Mouse (Mus musculus) limb, embryonic 14.5 days (tissue): ENCODE data around the gene Men1. TPM values are rescaled to one million over a fixed set of nuclear protein-coding genes. Genes with fewer than 3 reads are reported as not detected.
A peak's percentile ranks its signal among the peaks of the same experiment; 100 is the strongest.

Experiments
- ATAC-seq: fragments of 200-750 bp; cut with Nextera tagmentation; 2 replicates; pipeline ENCODE4 v1.8.0; 2017; ENCODE audit warnings: low read depth, moderate number of reproducible peaks, moderate TSS enrichment; ENCODE audit not compliant: low FRiP score
- DNase-seq: peaks from one replicate; pipeline ENCODE4 v3.0.0-alpha.2; 2015; ENCODE audit warnings: low spot score
- H3K27ac ChIP-seq: fragments of 300-500 bp; sonication (generic); replicated peaks from 2 replicates; pipeline ENCODE4 v1.5.1; 2014; ENCODE audit warnings: low read depth, mild to moderate bottlenecking, low read length, moderate library complexity, mixed read lengths
- H3K27me3 ChIP-seq: fragments of 300-500 bp; sonication (generic); 2 replicates; pipeline ENCODE4 v1.6.1; 2014; ENCODE audit warnings: low read length, mixed read lengths; ENCODE audit not compliant: control insufficient read depth, insufficient read depth
- H3K36me3 ChIP-seq: fragments of 300-500 bp; sonication (generic); 2 replicates; pipeline ENCODE4 v1.6.1; 2014; ENCODE audit warnings: mild to moderate bottlenecking, low read length, moderate library complexity, mixed read lengths; ENCODE audit not compliant: control insufficient read depth, insufficient read depth
- H3K4me1 ChIP-seq: fragments of 300-500 bp; sonication (generic); 2 replicates; pipeline ENCODE4 v1.6.1; 2014; ENCODE audit warnings: antibody characterized with exemption, low read length, mixed read lengths; ENCODE audit not compliant: control insufficient read depth, insufficient read depth
- H3K4me2 ChIP-seq: fragments of 300-500 bp; sonication (generic); replicated peaks from 2 replicates; pipeline ENCODE4 v1.6.1; 2014; ENCODE audit warnings: low read depth, mild to moderate bottlenecking, low read length, moderate library complexity; ENCODE audit not compliant: severe bottlenecking
- H3K4me3 ChIP-seq: fragments of 300-500 bp; sonication (generic); replicated peaks from 2 replicates; pipeline ENCODE4 v1.5.1; 2014; ENCODE audit warnings: low read length
- H3K9ac ChIP-seq: fragments of 300-500 bp; sonication (generic); 2 replicates; pipeline ENCODE4 v1.6.1; 2014; ENCODE audit warnings: mild to moderate bottlenecking, low read depth, low read length, moderate library complexity; ENCODE audit not compliant: severe bottlenecking
- H3K9me3 ChIP-seq: fragments of 300-500 bp; sonication (generic); 2 replicates; pipeline ENCODE4 v1.6.1; 2016; ENCODE audit warnings: low read length; ENCODE audit not compliant: control insufficient read depth
- POLR2A ChIP-seq: fragments of 200-500 bp; IDR thresholded peaks from 2 replicates; pipeline ENCODE4 v1.8.0; 2012; ENCODE audit warnings: inconsistent platforms, mild to moderate bottlenecking, moderate library complexity, borderline replicate concordance; ENCODE audit not compliant: insufficient read depth, insufficient read length; ENCODE audit errors: extremely low read depth
- WGBS: fragments of 180-500 bp; shearing (Covaris S2); extraction: QIAGEN DNeasy Blood & Tissue Kit; methylation state at CpG from one replicate; pipeline ENCODE4 v1.1.7; 2014; 5-methylcytosine and 5-hydroxymethylcytosine counted together
- polyA plus RNA-seq, 2 experiments: library from polyadenylated mRNA; depleted of rRNA in 1 of 2; stranded (reverse) in 1 of 2; unstranded in 1 of 2; fragments of >200 nt; fragmentation: Nextera tagmentation in 1 of 2; extraction: Ambion mirVana in 1 of 2; gene quantifications; 2 replicates each; pipeline versions ENCODE4 v1.2.1 to v1.2.3; 2012 to 2014

Men1 gene
- polyA plus RNA-seq, 2 experiments, result 60.4 to 102 TPM

DNA sequence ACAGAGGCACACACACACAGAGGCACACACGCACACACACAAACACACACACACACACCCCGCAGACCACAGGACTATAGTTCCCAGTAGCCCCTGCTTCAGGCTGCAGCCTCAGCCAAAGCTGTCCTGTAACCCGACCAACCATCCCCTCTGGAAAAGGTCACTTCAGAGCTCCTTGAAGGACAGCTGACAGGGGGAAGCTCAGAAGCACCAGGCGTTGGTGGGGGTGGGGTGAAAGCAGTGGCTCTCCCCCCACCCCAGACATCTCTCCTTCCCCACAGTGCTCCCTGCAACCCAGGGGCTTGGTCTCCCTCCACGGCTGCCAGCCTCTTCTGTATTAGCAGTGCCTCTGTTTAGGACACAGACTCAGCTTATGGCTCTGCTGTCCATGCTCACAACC lies 48.7 kb downstream of the Men1 start:
- ATAC-seq (no peak), DNase-seq (no peak)
- Histone ChIP-seq H3K9me3 (no peaks in the 10 kb centered on the region), H3K4me1 (peaks cover 6% of the 10 kb centered on the region), H3K9ac (no peak overlapping the region), H3K27me3 (no peaks in the 10 kb centered on the region), H3K4me2 (no peak overlapping the region), H3K27ac (no peak overlapping the region), H3K36me3 (peaks cover 8% of the 10 kb centered on the region), H3K4me3 (no peak overlapping the region)
- 51% methylated on average over 5 of the region's 5 CpGs for WGBS
- TF ChIP-seq POLR2A, result no peak

DNA sequence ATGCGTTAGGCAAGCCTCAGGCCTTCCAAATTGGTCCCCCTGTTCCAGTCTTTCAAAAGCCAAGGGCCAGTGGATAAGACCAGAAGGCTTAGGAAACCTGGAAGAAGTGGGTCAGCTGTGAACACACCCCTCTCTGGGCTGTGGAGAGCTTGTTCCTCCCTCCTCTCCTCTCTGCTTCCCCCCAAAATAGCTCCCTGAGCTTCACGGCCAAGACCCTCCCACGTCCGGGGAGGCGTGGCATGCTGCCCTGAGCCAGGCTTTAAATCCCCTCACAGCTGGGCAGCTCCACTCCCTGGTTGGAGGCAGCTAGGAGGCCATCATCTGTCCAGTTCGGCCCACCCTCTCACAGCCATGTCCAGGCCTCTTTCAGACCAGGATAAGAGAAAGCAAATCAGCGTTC lies 49.3 kb downstream of the Men1 start, which contains the start of gene Pygm:
Gene Pygm (plus strand): TSS at position 272 of the 400 bp plus-strand sequence.
- DNase-seq, result peak; percentile 50
- Histone ChIP-seq H3K4me2 (no peak within 1 kb of the TSS), H3K27me3 (no peaks in the 10 kb centered on the region), H3K4me1 (peaks cover 6% of the 10 kb centered on the region), H3K9ac (peak within 1 kb of the TSS; percentile 25; the same call in 1 of the 2 replicates), H3K36me3 (peaks cover 2% of the 10 kb centered on the region; the same call in 1 of the 2 replicates), H3K27ac (peak within 1 kb of the TSS; percentile 33; the same call in 1 of the 2 replicates), H3K9me3 (no peaks in the 10 kb centered on the region), H3K4me3 (no peak within 1 kb of the TSS)
- 17% methylated on average over 7 of the region's 7 CpGs for WGBS
- ATAC-seq, result peak; percentile 48
- TF ChIP-seq POLR2A, result no peak

DNA sequence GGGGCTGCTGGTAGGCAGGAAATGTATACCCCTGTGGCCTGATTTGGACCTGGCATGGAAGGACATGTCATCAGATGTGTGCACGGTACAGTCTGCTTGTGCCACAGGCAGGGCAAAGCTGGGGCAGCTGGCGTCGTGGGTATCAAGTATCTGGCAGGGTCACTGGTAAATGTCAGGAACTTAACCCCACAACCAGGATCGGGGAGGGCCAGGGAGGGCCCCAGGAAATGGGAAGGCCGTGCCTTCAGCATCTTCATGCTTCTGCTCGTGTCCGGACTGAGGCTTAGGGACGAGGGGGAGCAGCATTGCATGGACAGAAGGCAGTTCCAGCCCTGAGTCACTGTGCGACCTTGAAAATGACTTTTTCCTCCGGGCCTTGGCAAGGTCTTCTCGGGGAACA lies 50.2 kb downstream of the Men1 start:
- Histone ChIP-seq H3K27me3 (no peaks in the 10 kb centered on the region), H3K4me1 (peaks cover 13% of the 10 kb centered on the region), H3K27ac (no peak overlapping the region), H3K4me3 (no peak overlapping the region), H3K9me3 (no peaks in the 10 kb centered on the region), H3K36me3 (no peaks in the 10 kb centered on the region), H3K4me2 (no peak overlapping the region), H3K9ac (no peak overlapping the region)
- no peak for TF ChIP-seq POLR2A
- DNase-seq (no peak), ATAC-seq (no peak)
- 77% methylated on average over 11 of the region's 11 CpGs for WGBS

DNA sequence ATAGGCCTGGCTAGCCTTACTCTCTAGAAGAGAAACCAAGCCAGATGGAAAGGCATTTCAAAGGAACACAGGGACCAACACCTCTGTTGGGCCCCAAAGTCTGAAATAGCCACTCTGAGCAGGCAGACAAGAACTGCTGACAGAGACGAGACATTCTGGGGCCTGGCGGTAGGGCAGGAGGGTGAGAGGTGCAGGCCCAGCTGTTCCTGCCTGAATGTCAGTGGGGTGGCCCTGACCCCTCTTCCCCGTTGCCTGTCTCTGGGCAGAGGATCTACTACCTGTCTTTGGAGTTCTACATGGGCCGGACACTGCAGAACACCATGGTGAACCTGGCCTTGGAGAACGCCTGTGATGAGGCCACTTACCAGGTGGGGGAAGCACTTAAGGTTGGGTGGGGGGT lies 50.6 kb downstream of the Men1 start:
- ATAC-seq, result no peak
- Histone ChIP-seq H3K36me3 (no peaks in the 10 kb centered on the region), H3K27me3 (no peaks in the 10 kb centered on the region), H3K4me1 (peaks cover 13% of the 10 kb centered on the region), H3K27ac (no peak overlapping the region), H3K4me3 (no peak overlapping the region), H3K9me3 (no peaks in the 10 kb centered on the region), H3K4me2 (no peak overlapping the region), H3K9ac (no peak overlapping the region)
- no peak for DNase-seq
- TF ChIP-seq POLR2A, result no peak
- WGBS, result 76% methylated on average over 5 of the region's 5 CpGs

DNA sequence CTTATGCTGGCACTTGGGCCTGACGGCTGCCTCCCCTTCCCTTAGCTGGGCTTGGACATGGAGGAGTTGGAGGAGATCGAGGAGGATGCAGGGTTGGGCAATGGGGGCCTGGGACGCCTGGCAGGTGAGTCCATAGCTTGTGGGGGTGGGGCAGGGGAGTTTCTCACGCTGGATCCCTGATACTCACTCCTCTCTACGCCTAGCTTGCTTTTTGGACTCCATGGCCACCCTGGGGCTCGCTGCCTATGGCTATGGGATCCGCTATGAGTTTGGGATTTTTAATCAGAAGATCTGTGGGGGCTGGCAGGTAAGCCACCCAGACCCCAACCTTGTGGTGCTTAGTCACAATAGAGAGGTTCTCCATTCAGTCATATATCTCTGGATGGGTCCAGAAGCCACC lies 51.0 kb downstream of the Men1 start:
- TF ChIP-seq POLR2A, result no peak
- Histone ChIP-seq H3K36me3 (no peaks in the 10 kb centered on the region), H3K4me1 (peaks cover 13% of the 10 kb centered on the region), H3K9me3 (no peaks in the 10 kb centered on the region), H3K27me3 (no peaks in the 10 kb centered on the region), H3K9ac (no peak overlapping the region), H3K4me3 (no peak overlapping the region), H3K27ac (no peak overlapping the region), H3K4me2 (no peak overlapping the region)
- ATAC-seq, result no peak
- DNase-seq, result no peak
- 79% methylated on average over 7 of the region's 7 CpGs for WGBS

DNA sequence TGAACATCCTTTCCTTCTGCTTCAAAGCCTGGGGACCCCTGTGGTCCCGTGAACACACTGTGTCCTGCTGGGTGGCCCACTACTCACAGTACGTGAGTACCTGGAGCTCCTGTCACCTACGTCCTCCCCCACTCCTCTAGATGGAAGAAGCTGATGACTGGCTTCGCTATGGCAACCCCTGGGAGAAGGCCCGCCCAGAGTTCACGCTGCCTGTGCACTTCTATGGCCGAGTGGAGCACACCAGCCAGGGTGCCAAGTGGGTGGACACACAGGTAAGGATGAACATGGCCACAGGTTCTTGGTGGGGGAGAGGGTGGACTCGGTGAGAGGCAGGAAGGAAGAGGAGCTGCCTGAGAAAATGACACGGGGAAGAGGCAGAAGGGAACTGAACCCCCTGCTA lies 51.5 kb downstream of the Men1 start:
- no peaks in the 10 kb centered on the region for H3K36me3 ChIP-seq
- no peak overlapping the region for H3K4me3 ChIP-seq
- H3K4me1 ChIP-seq, result peaks cover 13% of the 10 kb centered on the region
- DNase-seq (no peak), ATAC-seq (no peak)
- H3K9me3 ChIP-seq, result no peaks in the 10 kb centered on the region
- no peak overlapping the region for H3K4me2 ChIP-seq
- no peak overlapping the region for H3K27ac ChIP-seq
- H3K27me3 ChIP-seq, result no peaks in the 10 kb centered on the region
- WGBS, result 64% methylated on average over 9 of the region's 9 CpGs
- H3K9ac ChIP-seq, result no peak overlapping the region
- TF ChIP-seq POLR2A, result no peak
